Mouse (Mus musculus) ES-Bruce4 (cell line): ENCODE measurements around the gene Zfp955b. TPM values are rescaled to one million over a fixed set of nuclear protein-coding genes. Genes with fewer than 3 reads are reported as not detected.

Experiments
- H3K27ac ChIP-seq: 2 replicates; pipeline ENCODE4 v1.5.1; 2012; ENCODE audit warnings: low read length, inconsistent platforms; ENCODE audit not compliant: insufficient read depth
- H3K27me3 ChIP-seq: 2 replicates; pipeline ENCODE4 v1.6.1; 2012; ENCODE audit warnings: mild to moderate bottlenecking, low read length, inconsistent platforms; ENCODE audit not compliant: control insufficient read depth, poor library complexity, insufficient read depth, severe bottlenecking
- H3K36me3 ChIP-seq: 2 replicates; pipeline ENCODE4 v1.6.1; 2012; ENCODE audit warnings: inconsistent platforms, mild to moderate bottlenecking, low read length, moderate library complexity; ENCODE audit not compliant: control insufficient read depth, poor library complexity, insufficient read depth, severe bottlenecking
- H3K4me1 ChIP-seq: one replicate; pipeline ENCODE4 v1.8.1; 2011; ENCODE audit warnings: low read length; ENCODE audit not compliant: control insufficient read depth, insufficient read depth
- H3K4me3 ChIP-seq: 2 replicates; pipeline ENCODE4 v1.5.1; 2011; ENCODE audit warnings: low read depth, mild to moderate bottlenecking, low read length
- H3K9ac ChIP-seq: 2 replicates; pipeline ENCODE4 v1.6.1; 2012; ENCODE audit warnings: low read depth, mild to moderate bottlenecking, inconsistent platforms; ENCODE audit not compliant: poor library complexity, severe bottlenecking
- H3K9me3 ChIP-seq: replicated peaks from 2 replicates; pipeline ENCODE4 v1.6.1; 2012; ENCODE audit warnings: mild to moderate bottlenecking, low read length, inconsistent platforms; ENCODE audit not compliant: control insufficient read depth, poor library complexity, insufficient read depth, severe bottlenecking
- EP300 ChIP-seq: IDR thresholded peaks from 2 replicates; pipeline ENCODE4 v1.6.1; 2011; ENCODE audit warnings: low read depth, low read length; ENCODE audit not compliant: insufficient read depth
- polyA plus RNA-seq: library from polyadenylated mRNA; stranded (reverse); fragments of >200 nt; gene quantifications from 2 replicates; pipeline ENCODE4 v1.2.4, GENCODE M21; 2011; ENCODE audit warnings: low read depth; ENCODE audit not compliant: missing spikeins, insufficient read depth, insufficient read length

Zfp955b gene
- polyA plus RNA-seq, 1 experiment: 14.8 TPM

GRCm38 (mm10) chr17:33352981-33353380 lies 63.6 kb downstream of the Zfp955b start:
- Histone ChIP-seq H3K9me3 (0 out of 2 replicates have a peak, but pooled peaks cover 4% of the 10 kb centered on the region), H3K4me1 (peaks cover 2% of the 10 kb centered on the region), H3K27ac (no peak overlapping the region), H3K27me3 (no peaks in the 10 kb centered on the region), H3K36me3 (no peaks in the 10 kb centered on the region), H3K9ac (no peak overlapping the region), H3K4me3 (no peak overlapping the region)
- TF ChIP-seq EP300: no peak

Other genes with a start within 250 kb of the Zfp955b start
- gene 4921501E09Rik, start 221.5 kb upstream of the Zfp955b start, polyA plus RNA-seq: not detected in 2 replicates
- 5.0 and 5.5 TPM in 2 replicates for gene Zfp563, start 200.2 kb upstream of the Zfp955b start, polyA plus RNA-seq
- gene Morc2b, start 149.9 kb upstream of the Zfp955b start, polyA plus RNA-seq: 0.21 and 0.23 TPM in 2 replicates
- not detected in 2 replicates for gene Olfr55, start 121.1 kb upstream of the Zfp955b start, polyA plus RNA-seq
- not detected in 2 replicates for gene Olfr239, start 98.2 kb upstream of the Zfp955b start, polyA plus RNA-seq
- 0.43 and 0.52 TPM in 2 replicates for gene Olfr1564, start 67.9 kb upstream of the Zfp955b start, polyA plus RNA-seq
- gene Zfp955a, start 34.4 kb upstream of the Zfp955b start, polyA plus RNA-seq: 13.8 and 14.0 TPM in 2 replicates
- gene Olfr63, start 24.9 kb upstream of the Zfp955b start, polyA plus RNA-seq: not detected in 2 replicates
- gene Zfp81, start 69.3 kb downstream of the Zfp955b start, polyA plus RNA-seq: 21.8 and 23.8 TPM in 2 replicates
- gene Zfp101, start 105.1 kb downstream of the Zfp955b start, polyA plus RNA-seq: 14.9 and 19.0 TPM in 2 replicates
- gene Actl9, start 143.4 kb downstream of the Zfp955b start, polyA plus RNA-seq: not detected in 2 replicates
- gene Adamts10, start 234.7 kb downstream of the Zfp955b start, polyA plus RNA-seq: 12.7 and 15.8 TPM in 2 replicates